Mouse (Mus musculus): ENCODE measurements around the gene Zfp207. TPM values are rescaled to one million over a fixed set of nuclear protein-coding genes. Genes with fewer than 3 reads are reported as not detected.
A peak's percentile ranks its signal among the peaks of the same experiment; 100 is the strongest.
"Not testable (repeated sequence)": the region's sequence is repeated elsewhere in the genome, so short reads cannot be mapped to it uniquely, and the experiment has no call there.

Zfp207 gene
- 100 to 1,000 TPM; 121 to 123 TPM for total RNA-seq (2021)
- long read RNA-seq, experiment 1, transcript Zfp207-201 (11 exons, 2,245 nt) = minor isoform, 5 of 90 reads
- long read RNA-seq, experiment 1, transcript Zfp207-206 (11 exons, 2,311 nt) = minor isoform, 13 of 90 reads
- long read RNA-seq, experiment 1, transcript Zfp207-202 (12 exons, 1,562 nt) = major isoform, 38 of 90 reads
- long read RNA-seq, experiment 1, partial matches to known transcripts = 6 of 90 reads
- long read RNA-seq, experiment 1, other reads (novel, unspliced or antisense) = 28 of 90 reads
- long read RNA-seq, experiment 2, transcript Zfp207-202 (12 exons, 1,562 nt) = major isoform, 25 of 45 reads
- long read RNA-seq, experiment 2, partial matches to known transcripts = 6 of 45 reads
- long read RNA-seq, experiment 2, other reads (novel, unspliced or antisense) = 8 of 45 reads

GRCm38 (mm10) chr11:80383019-80383625 lies at the start of gene Zfp207:
Gene Zfp207 (plus strand): TSS chr11:80383279.
- peak; percentile 98 to 99 for DNase-seq (ENCODE audit: low spot score in 2 of 2)

GRCm38 (mm10) chr11:80335609-80336350 lies 47.3 kb upstream of the Zfp207 start:
- no peak for DNase-seq (ENCODE audit: low spot score in 2 of 2)

- DNase-seq (ENCODE audit: low spot score in 2 of 2) = no peak
Measured at GRCm38 (mm10) chr11:80336351-80336730, 46.7 kb upstream of the Zfp207 start.

- no peak for DNase-seq (ENCODE audit: low spot score in 2 of 2)
Measured at GRCm38 (mm10) chr11:80342482-80342881, 40.6 kb upstream of the Zfp207 start.

GRCm38 (mm10) chr11:80351832-80352430 lies 31.1 kb upstream of the Zfp207 start:
- peak; percentile 88 to 97 for DNase-seq (ENCODE audit: low spot score in 2 of 2)

GRCm38 (mm10) chr11:80354832-80355231 lies 28.2 kb upstream of the Zfp207 start:
- no peak for DNase-seq (ENCODE audit: low spot score in 2 of 2)

GRCm38 (mm10) chr11:80368949-80369348 lies 14.1 kb upstream of the Zfp207 start:
- no peak for DNase-seq (ENCODE audit: low spot score in 2 of 2)

- DNase-seq (ENCODE audit: low spot score in 2 of 2) = no peak
Measured at GRCm38 (mm10) chr11:80376651-80377050, 6.4 kb upstream of the Zfp207 start.

- peak; percentile 84 to 86 for DNase-seq (ENCODE audit: low spot score in 2 of 2)
Measured at GRCm38 (mm10) chr11:80377712-80378451, 5.2 kb upstream of the Zfp207 start, which contains the start of gene 5730455P16Rik. Gene 5730455P16Rik (minus strand): TSS chr11:80378034.

GRCm38 (mm10) chr11:80378452-80379068 lies 4.5 kb upstream of the Zfp207 start:
- not testable (repeated sequence) for DNase-seq (ENCODE audit: low spot score in 2 of 2)

GRCm38 (mm10) chr11:80379184-80379583 lies 3.9 kb upstream of the Zfp207 start:
- not testable (repeated sequence) for DNase-seq (ENCODE audit: low spot score in 2 of 2)

- peak in 1 of 2 experiments; percentile 35 for DNase-seq (ENCODE audit: low spot score in 2 of 2)
Measured at GRCm38 (mm10) chr11:80382626-80383018, 457 bp upstream of the Zfp207 start.

GRCm38 (mm10) chr11:80383626-80384046 lies 557 bp downstream of the Zfp207 start:
- DNase-seq (ENCODE audit: low spot score in 2 of 2) = no peak

GRCm38 (mm10) chr11:80384461-80384860 lies 1.4 kb downstream of the Zfp207 start:
- no peak for DNase-seq (ENCODE audit: low spot score in 2 of 2)

- no peak for DNase-seq (ENCODE audit: low spot score in 2 of 2)
Measured at GRCm38 (mm10) chr11:80385055-80385454, 2.0 kb downstream of the Zfp207 start.

GRCm38 (mm10) chr11:80386790-80387189 lies 3.7 kb downstream of the Zfp207 start:
- no peak for DNase-seq (ENCODE audit: low spot score in 2 of 2)

GRCm38 (mm10) chr11:80389885-80390284 lies 6.8 kb downstream of the Zfp207 start:
- no peak for DNase-seq (ENCODE audit: low spot score in 2 of 2)

- DNase-seq (ENCODE audit: low spot score in 2 of 2) = no peak
Measured at GRCm38 (mm10) chr11:80391407-80392120, 8.5 kb downstream of the Zfp207 start.

- no peak for DNase-seq (ENCODE audit: low spot score in 2 of 2)
Measured at GRCm38 (mm10) chr11:80395930-80396329, 12.9 kb downstream of the Zfp207 start.
